Mouse (Mus musculus): ENCODE data around the gene Hist1h2ai. TPM values are rescaled to one million over a fixed set of nuclear protein-coding genes. Genes with fewer than 3 reads are reported as not detected.
A peak's percentile ranks its signal among the peaks of the same experiment; 100 is the strongest.
"Not testable (repeated sequence)": the region's sequence is repeated elsewhere in the genome, so short reads cannot be mapped to it uniquely, and the experiment has no call there.

Gene Hist1h2ai
- total RNA-seq, 2 experiments from 2014 or later = 26.5 to 66.3 TPM

- intact Hi-C loops (cut with DNase I) = loop anchor here (5.0 kb wide), 1 partner anchor 36 kb away; the partner anchor contains the start of genes Hist1h2ai, Hist1h2bl and Hist1h3h
Measured at GRCm38 (mm10) chr13:21753524-21754285, 37.5 kb downstream of the Hist1h2ai start, which contains the start of the genes Hist1h2ak and Hist1h2bn. TSS of gene Hist1h2ak (minus strand) at chr13:21753827. TSS of gene Hist1h2bn (plus strand) at chr13:21754123.

GRCm38 (mm10) chr13:21754294-21755001 is 38.2 kb downstream of the Hist1h2ai start:
- DNase-seq (ENCODE audit: low spot score in 2 of 2) = not testable (repeated sequence)
- intact Hi-C loops (cut with DNase I) = loop anchor here (5.0 kb wide), 1 partner anchor 37 kb away; the partner anchor contains the start of genes Hist1h2ai, Hist1h2bl and Hist1h3h

More at GRCm38 (mm10) chr13:21753524-21754285, 37.5 kb downstream of the Hist1h2ai start, which contains the start of the genes Hist1h2ak and Hist1h2bn:
- peak; percentile 71 to 74 for DNase-seq (ENCODE audit: low spot score in 2 of 2)

- no peak for DNase-seq (ENCODE audit: low spot score in 2 of 2)
- intact Hi-C loops (cut with DNase I) = no loop called here
Measured at GRCm38 (mm10) chr13:21755707-21756106, 39.5 kb downstream of the Hist1h2ai start.

Small RNA genes lying within 50 kb of the gene (microRNA-seq; reads per million reads assigned to microRNA genes)
- gene Gm44357 (not detected), gene Gm44367 (not detected), gene Gm44454 (not detected)

Other genes with a start within 250 kb of the Hist1h2ai start
- gene Nkapl, start 247.9 kb upstream of the Hist1h2ai start, total RNA-seq (2021) = 1 to 10 TPM; 1.4 to 1.7 TPM
- 1 to 10 TPM; 7.5 to 7.6 TPM for gene Zkscan4, start 237.5 kb upstream of the Hist1h2ai start, total RNA-seq (2021)
- not detected for gene Gm10065, start 237.0 kb upstream of the Hist1h2ai start, total RNA-seq (2021)
- gene AK157302, start 221.2 kb upstream of the Hist1h2ai start, total RNA-seq (2021) = 10 to 100 TPM; 20.5 to 25.5 TPM
- gene Gm11273, start 215.0 kb upstream of the Hist1h2ai start, total RNA-seq (2021) = 10 to 100 TPM; 56.4 to 67.0 TPM
- 10 to 100 TPM; 15.9 to 18.1 TPM for gene Zkscan8, start 185.3 kb upstream of the Hist1h2ai start, total RNA-seq (2021)
- gene Olfr1366, start 173.6 kb upstream of the Hist1h2ai start, total RNA-seq (2021) = not detected
- not detected for gene Olfr1535, start 156.5 kb upstream of the Hist1h2ai start, total RNA-seq (2021)
- not detected for gene Olfr1364, start 134.7 kb upstream of the Hist1h2ai start, total RNA-seq (2021)
- not detected for gene Olfr1362, start 102.4 kb upstream of the Hist1h2ai start, total RNA-seq (2021)
- gene Olfr11, start 73.9 kb upstream of the Hist1h2ai start, total RNA-seq (2021) = not detected
- gene Olfr1361, start 53.0 kb upstream of the Hist1h2ai start, total RNA-seq (2021) = not detected
- not detected for gene Olfr1360, start 39.0 kb upstream of the Hist1h2ai start, total RNA-seq (2021)
- gene Olfr1359, start 18.3 kb upstream of the Hist1h2ai start, total RNA-seq (2021) = not detected
- 10 to 100 TPM; 25.8 to 35.2 TPM for gene Hist1h2bl, start 279 bp upstream of the Hist1h2ai start, total RNA-seq (2021)
- 10 to 100 TPM; 73.2 to 76.4 TPM for gene Hist1h3h, start 1.2 kb downstream of the Hist1h2ai start, total RNA-seq (2021)
- gene Hist1h2bm, start 5.6 kb downstream of the Hist1h2ai start, total RNA-seq (2021) = 1 to 10 TPM; 4.0 to 5.5 TPM
- 10 to 100 TPM; 16.7 to 20.3 TPM for gene Hist1h4j, start 18.6 kb downstream of the Hist1h2ai start, total RNA-seq (2021)
- 100 to 1,000 TPM; 409 to 465 TPM for gene Hist1h4k, start 34.1 kb downstream of the Hist1h2ai start, total RNA-seq (2021)
- 10 to 100 TPM; 14.8 to 15.0 TPM for gene Hist1h2ak, start 37.4 kb downstream of the Hist1h2ai start, total RNA-seq (2021)
- 10 to 100 TPM in 1 of 2 experiments, 1 to 10 TPM in 1; 8.2 to 10.1 TPM for gene Hist1h2bn, start 37.7 kb downstream of the Hist1h2ai start, total RNA-seq (2021)
- 10 to 100 TPM in 1 of 2 experiments, 1 to 10 TPM in 1; 8.2 to 10.1 TPM for gene Hist1h1b, start 64.2 kb downstream of the Hist1h2ai start, total RNA-seq (2021)
- 10 to 100 TPM; 55.4 to 73.3 TPM for gene Hist1h3i, start 66.9 kb downstream of the Hist1h2ai start, total RNA-seq (2021)
- not detected for gene Hist1h2an, start 70.8 kb downstream of the Hist1h2ai start, total RNA-seq (2021)
- gene Hist1h2bp, start 71.0 kb downstream of the Hist1h2ai start, total RNA-seq (2021) = 1 to 10 TPM; 8.0 to 8.4 TPM
- 10 to 100 TPM; 36.0 to 39.3 TPM for gene Hist1h2bq, start 93.8 kb downstream of the Hist1h2ai start, total RNA-seq (2021)
- gene Hist1h2ao, start 94.0 kb downstream of the Hist1h2ai start, total RNA-seq (2021) = 10 to 100 TPM; 12.4 to 22.5 TPM
- gene Hist1h4m, start 95.3 kb downstream of the Hist1h2ai start, total RNA-seq (2021) = 100 to 1,000 TPM; 258 to 294 TPM
- gene Hist1h4n, start 115.8 kb downstream of the Hist1h2ai start, total RNA-seq (2021) = 10 to 100 TPM; 21.3 to 23.4 TPM
- 10 to 100 TPM; 20.2 to 20.7 TPM for gene Hist1h2ap, start 117.1 kb downstream of the Hist1h2ai start, total RNA-seq (2021)
- gene Hist1h2br, start 117.3 kb downstream of the Hist1h2ai start, total RNA-seq (2021) = 10 to 100 TPM; 35.5 to 38.8 TPM
- 1 to 10 TPM; 3.7 to 4.2 TPM for gene Zfp184, start 228.7 kb downstream of the Hist1h2ai start, total RNA-seq (2021)

Measured in left cerebral cortex, postnatal 36 days (tissue).